Mouse (Mus musculus) neural tube, embryonic 15.5 days (tissue): ENCODE data around the gene Pitpnb. TPM values are rescaled to one million over a fixed set of nuclear protein-coding genes. Genes with fewer than 3 reads are reported as not detected.

Source experiments
- ATAC-seq: fragments of 200-750 bp; cut with Nextera tagmentation; 2 replicates; pipeline ENCODE4 v1.8.0; 2017; ENCODE audit warnings: mild to moderate bottlenecking, moderate TSS enrichment, moderate library complexity; ENCODE audit not compliant: low FRiP score
- H3K27ac ChIP-seq: fragments of 300-500 bp; sonication (generic); replicated peaks from 2 replicates; pipeline ENCODE4 v1.5.1; 2015; ENCODE audit warnings: mild to moderate bottlenecking, inconsistent platforms
- H3K27me3 ChIP-seq: fragments of 300-500 bp; sonication (generic); replicated peaks from 2 replicates; pipeline ENCODE4 v1.6.1; 2015; ENCODE audit warnings: inconsistent platforms
- H3K36me3 ChIP-seq: fragments of 300-500 bp; sonication (generic); 2 replicates; pipeline ENCODE4 v1.6.1; 2015; ENCODE audit warnings: inconsistent platforms
- H3K4me1 ChIP-seq: fragments of 300-500 bp; sonication (generic); 2 replicates; pipeline ENCODE4 v1.6.1; 2015; ENCODE audit warnings: inconsistent platforms
- H3K4me2 ChIP-seq: fragments of 300-500 bp; sonication (generic); 2 replicates; pipeline ENCODE4 v1.6.1; 2015; ENCODE audit warnings: inconsistent platforms, mild to moderate bottlenecking, moderate library complexity
- H3K4me3 ChIP-seq: fragments of 300-500 bp; sonication (generic); replicated peaks from 2 replicates; pipeline ENCODE4 v1.5.1; 2015; ENCODE audit warnings: mild to moderate bottlenecking, inconsistent platforms
- H3K9ac ChIP-seq: fragments of 300-500 bp; sonication (generic); replicated peaks from 2 replicates; pipeline ENCODE4 v1.6.1; 2015; ENCODE audit warnings: mild to moderate bottlenecking, inconsistent platforms
- H3K9me3 ChIP-seq: fragments of 300-500 bp; sonication (generic); replicated peaks from 2 replicates; pipeline ENCODE4 v1.6.1; 2016; ENCODE audit warnings: inconsistent platforms
- WGBS: fragments of 180-500 bp; shearing (Covaris S2); methylation state at CpG from one replicate; pipeline ENCODE4 v1.1.7; 2015; ENCODE audit warnings: mixed read lengths; 5-methylcytosine and 5-hydroxymethylcytosine counted together
- polyA plus RNA-seq: library from polyadenylated mRNA; unstranded; fragments of >200 nt; fragmentation: Nextera tagmentation; extraction: Ambion mirVana; gene quantifications from 2 replicates; pipeline ENCODE4 v1.2.1, GENCODE M21; 2015

The Pitpnb gene
- polyA plus RNA-seq, 1 experiment from 2014 or later: 95.8 TPM

DNA sequence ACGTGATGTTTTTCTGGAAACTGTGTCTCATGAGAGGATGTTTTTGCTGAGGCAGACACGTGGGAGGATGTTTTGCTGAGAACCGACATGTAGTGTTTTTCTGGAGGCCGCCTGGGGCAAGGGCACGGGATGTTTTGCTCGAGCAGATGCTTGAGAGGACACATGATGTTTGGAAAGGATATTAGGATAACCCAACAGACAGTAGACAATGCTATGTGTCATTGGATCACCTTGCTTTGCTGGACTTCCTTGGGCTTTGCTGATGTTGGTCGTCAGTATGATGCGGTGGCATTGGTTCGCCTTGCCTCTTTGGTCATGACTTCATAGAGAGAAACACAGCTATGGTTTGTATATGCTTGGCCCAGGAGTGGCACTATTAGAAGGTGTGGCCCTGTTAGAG, 16.7 kb upstream of the Pitpnb start:
- 91% methylated on average over 9 of the region's 9 CpGs for WGBS
- no peaks in the 10 kb centered on the region for H3K9me3 ChIP-seq
- no peak overlapping the region for H3K4me3 ChIP-seq
- no peak overlapping the region for H3K9ac ChIP-seq
- no peak for ATAC-seq
- H3K27ac ChIP-seq: no peak overlapping the region
- no peaks in the 10 kb centered on the region for H3K36me3 ChIP-seq
- H3K4me1 ChIP-seq: no peaks in the 10 kb centered on the region
- H3K4me2 ChIP-seq: no peak overlapping the region
- no peaks in the 10 kb centered on the region for H3K27me3 ChIP-seq

DNA sequence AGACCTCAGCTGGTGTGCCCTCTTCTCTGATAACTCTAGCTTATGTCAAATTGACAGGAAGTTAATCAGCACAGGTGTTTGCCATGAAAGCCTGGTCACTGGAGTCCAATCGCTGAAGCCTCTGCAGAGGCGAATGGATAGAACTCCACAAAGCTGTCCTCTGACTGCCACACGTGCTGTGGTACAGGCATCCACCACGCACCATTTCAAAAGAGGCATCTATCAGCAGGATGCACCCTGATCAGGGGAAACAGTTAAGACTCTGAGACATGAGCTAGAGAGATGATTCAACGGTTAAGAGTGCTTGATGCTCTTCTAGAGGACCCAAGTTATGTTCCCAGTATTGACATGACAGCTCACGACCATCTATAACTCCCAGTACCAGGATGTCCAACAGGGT, 15.5 kb upstream of the Pitpnb start:
- no peaks in the 10 kb centered on the region for H3K36me3 ChIP-seq
- H3K9me3 ChIP-seq: no peaks in the 10 kb centered on the region
- no peak for ATAC-seq
- H3K27me3 ChIP-seq: no peaks in the 10 kb centered on the region
- H3K27ac ChIP-seq: no peak overlapping the region
- WGBS: 89% methylated on average over 6 of the region's 6 CpGs
- no peak overlapping the region for H3K4me2 ChIP-seq
- H3K9ac ChIP-seq: no peak overlapping the region
- H3K4me3 ChIP-seq: no peak overlapping the region
- no peaks in the 10 kb centered on the region for H3K4me1 ChIP-seq

- H3K9me3 ChIP-seq: no peaks in the 10 kb centered on the region
Measured at GRCm38 (mm10) chr5:111317526-111317925, 13.0 kb upstream of the Pitpnb start.

DNA sequence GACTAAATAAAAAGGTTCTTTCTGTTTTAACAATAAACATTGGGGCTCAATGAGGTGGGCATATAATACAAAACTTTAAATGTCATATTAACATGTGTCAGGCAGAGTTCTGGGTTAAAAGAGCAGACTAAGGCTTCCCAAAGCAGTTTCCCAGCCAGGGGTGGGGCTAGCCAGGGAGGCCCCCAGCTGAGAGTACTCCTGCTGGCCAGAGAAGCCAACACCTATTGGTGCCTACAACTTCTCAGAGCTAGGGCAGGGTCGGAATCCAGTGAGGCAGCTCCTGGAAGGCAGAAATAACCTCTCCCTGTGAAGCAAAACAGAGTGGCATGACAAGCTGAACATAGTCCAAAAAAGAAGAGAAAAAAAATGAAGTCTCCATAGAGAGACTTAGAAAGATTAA, 11.6 kb upstream of the Pitpnb start:
- no peak overlapping the region for H3K27ac ChIP-seq
- no peaks in the 10 kb centered on the region for H3K4me1 ChIP-seq
- H3K4me3 ChIP-seq: no peak overlapping the region
- H3K9me3 ChIP-seq: no peaks in the 10 kb centered on the region
- H3K9ac ChIP-seq: no peak overlapping the region
- ATAC-seq: no peak
- no peak overlapping the region for H3K4me2 ChIP-seq
- no peaks in the 10 kb centered on the region for H3K36me3 ChIP-seq
- no peaks in the 10 kb centered on the region for H3K27me3 ChIP-seq
- WGBS: 63% methylated on average over 1 of the region's 1 CpGs

More at GRCm38 (mm10) chr5:111317526-111317925, 13.0 kb upstream of the Pitpnb start:
- H3K27ac ChIP-seq: no peak overlapping the region
- 85% methylated on average over 3 of the region's 3 CpGs for WGBS
- no peaks in the 10 kb centered on the region for H3K4me1 ChIP-seq
- H3K27me3 ChIP-seq: no peaks in the 10 kb centered on the region
- H3K36me3 ChIP-seq: no peaks in the 10 kb centered on the region
- no peak overlapping the region for H3K4me3 ChIP-seq
- no peak overlapping the region for H3K4me2 ChIP-seq
- ATAC-seq: no peak
- no peak overlapping the region for H3K9ac ChIP-seq

- Histone ChIP-seq H3K9ac (no peak overlapping the region), H3K9me3 (no peaks in the 10 kb centered on the region), H3K4me1 (peaks cover 5% of the 10 kb centered on the region), H3K4me2 (no peak overlapping the region), H3K4me3 (no peak overlapping the region), H3K27me3 (no peaks in the 10 kb centered on the region), H3K27ac (no peak overlapping the region), H3K36me3 (no peaks in the 10 kb centered on the region)
- WGBS: 31% methylated on average over 1 of the region's 1 CpGs
- ATAC-seq: no peak
Measured at GRCm38 (mm10) chr5:111325813-111326212, 4.8 kb upstream of the Pitpnb start.

DNA sequence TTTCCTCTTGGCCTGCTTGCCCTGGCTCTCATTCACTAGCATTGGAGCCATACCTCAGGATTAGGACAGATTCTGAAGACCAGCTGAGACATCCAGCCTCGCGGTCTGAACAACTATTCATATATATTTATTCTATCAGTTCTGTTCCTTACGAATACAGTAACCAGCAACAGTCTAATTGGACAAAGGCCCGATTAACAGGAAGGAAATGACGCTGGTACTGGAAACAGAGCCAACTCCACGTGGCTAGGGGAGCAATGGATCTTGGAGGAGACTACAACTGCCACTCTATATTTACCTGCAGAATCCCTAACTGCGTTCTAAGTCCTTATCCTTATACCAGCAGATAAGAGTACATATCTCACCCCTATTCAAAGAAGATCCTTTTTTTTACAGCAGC, 3.1 kb upstream of the Pitpnb start:
- no peak for ATAC-seq
- Histone ChIP-seq H3K9ac (no peak overlapping the region), H3K9me3 (no peaks in the 10 kb centered on the region), H3K36me3 (no peaks in the 10 kb centered on the region), H3K4me1 (peaks cover 19% of the 10 kb centered on the region), H3K27ac (no peak overlapping the region), H3K4me3 (no peak overlapping the region), H3K4me2 (no peak overlapping the region), H3K27me3 (no peaks in the 10 kb centered on the region)
- WGBS: 87% methylated on average over 7 of the region's 7 CpGs

DNA sequence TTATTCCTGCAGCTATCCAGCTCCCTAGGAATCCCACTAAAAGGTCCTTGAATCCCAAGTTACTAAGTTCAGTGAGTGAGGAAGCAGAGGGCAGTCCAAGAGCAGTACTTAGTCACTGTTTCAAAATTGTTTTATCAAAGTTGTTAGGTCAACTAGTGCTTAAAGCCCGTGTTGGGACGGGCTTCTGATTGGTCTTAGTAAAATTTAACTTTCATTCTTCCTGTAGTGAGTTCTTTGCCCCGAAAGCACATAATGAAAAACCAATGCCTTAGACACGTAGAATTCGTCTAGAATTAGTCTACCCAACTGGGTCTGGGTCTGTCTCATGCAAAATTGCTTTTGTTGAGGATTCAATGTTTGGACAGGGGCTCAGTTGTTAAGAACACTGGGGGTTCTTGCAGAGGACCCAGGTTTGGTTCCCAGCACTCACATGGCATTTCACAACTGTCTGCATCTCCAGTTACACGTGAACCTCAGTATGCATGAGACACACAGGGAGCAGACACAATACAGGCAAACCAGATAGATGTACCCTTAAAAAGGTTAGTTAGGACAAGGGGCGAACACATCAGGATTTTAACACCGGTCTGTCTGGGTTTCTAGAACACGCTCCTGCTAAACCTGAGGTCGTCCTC, 664 bp upstream of the Pitpnb start:
- peak overlapping the region; percentile 96 for H3K4me3 ChIP-seq
- H3K4me2 ChIP-seq: peak overlapping the region; percentile 61
- peak overlapping the region; percentile 85 for H3K27ac ChIP-seq
- peak overlapping the region; percentile 56 for H3K9ac ChIP-seq
- WGBS: 25% methylated on average over 10 of the region's 10 CpGs
- peaks cover 23% of the 10 kb centered on the region for H3K4me1 ChIP-seq
- peaks cover 4% of the 10 kb centered on the region; the same call in 1 of the 2 replicates for H3K36me3 ChIP-seq
- peak; percentile 35 for ATAC-seq
- no peaks in the 10 kb centered on the region for H3K9me3 ChIP-seq
- no peaks in the 10 kb centered on the region for H3K27me3 ChIP-seq

DNA sequence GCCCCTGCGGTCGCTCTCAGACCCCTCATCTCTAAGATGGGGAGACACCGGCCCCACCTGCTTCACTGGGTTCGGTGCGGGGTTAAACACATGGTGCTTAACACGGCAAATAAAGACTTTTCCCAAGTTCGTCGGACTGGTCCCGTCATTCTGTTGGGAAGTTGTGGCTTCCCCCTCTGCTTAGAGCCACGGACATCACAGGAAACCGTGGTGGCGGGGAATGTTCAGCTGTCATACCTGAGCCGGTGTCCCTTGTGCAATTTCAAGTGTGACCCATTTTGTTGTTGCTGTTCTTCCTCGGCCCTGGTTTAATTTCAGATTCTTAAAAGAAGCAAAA, 504 bp downstream of the Pitpnb start:
- Histone ChIP-seq H3K27ac (peak overlapping the region; percentile 93), H3K4me1 (peaks cover 26% of the 10 kb centered on the region), H3K27me3 (no peaks in the 10 kb centered on the region), H3K4me2 (peak overlapping the region; percentile 72), H3K36me3 (peaks cover 4% of the 10 kb centered on the region; the same call in 1 of the 2 replicates), H3K4me3 (peak overlapping the region; percentile 96), H3K9ac (peak overlapping the region; percentile 97), H3K9me3 (no peaks in the 10 kb centered on the region)
- WGBS: 1% methylated on average over 14 of the region's 14 CpGs
- peak; percentile 56; the same call in 1 of the 2 replicates for ATAC-seq

DNA sequence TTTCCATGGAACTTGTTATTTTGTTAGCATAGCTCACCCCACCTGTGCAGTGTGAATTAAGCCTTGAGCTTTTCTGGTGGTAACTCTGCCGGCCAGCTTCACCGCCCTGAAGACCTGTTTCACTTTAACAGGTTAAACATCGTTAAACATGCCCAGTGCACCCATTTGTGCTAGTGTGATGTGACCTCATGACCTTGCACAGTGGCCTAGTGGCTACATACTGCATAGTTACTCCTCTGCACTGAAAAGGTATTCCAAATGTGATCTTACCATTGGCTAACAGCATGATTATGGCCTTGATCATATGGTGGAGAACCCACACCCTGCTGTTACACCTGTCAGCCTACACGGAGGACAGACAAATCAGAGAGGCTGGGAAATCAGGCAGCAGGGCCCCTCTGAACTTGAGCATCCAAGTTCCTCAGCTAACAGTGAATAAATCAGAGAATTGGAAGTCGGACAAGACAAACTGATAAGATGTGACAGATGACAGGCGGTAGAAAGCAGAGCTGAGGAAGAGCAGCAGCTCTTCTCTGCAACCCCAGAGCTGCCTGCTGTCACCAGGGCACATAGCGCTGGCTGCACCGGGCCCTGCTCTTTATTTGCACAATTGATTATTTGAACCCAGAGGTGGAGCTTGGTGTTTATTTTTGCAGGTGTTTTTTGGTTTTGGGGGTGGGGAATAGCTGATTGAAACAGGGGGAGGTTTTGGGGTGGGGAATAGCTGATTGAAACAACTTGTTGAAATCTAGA, 5.6 kb downstream of the Pitpnb start:
- ATAC-seq: no peak
- Histone ChIP-seq H3K4me2 (no peak overlapping the region), H3K4me1 (peaks cover 20% of the 10 kb centered on the region), H3K27me3 (no peaks in the 10 kb centered on the region), H3K36me3 (peaks cover 32% of the 10 kb centered on the region), H3K27ac (no peak overlapping the region), H3K9ac (no peak overlapping the region), H3K9me3 (no peaks in the 10 kb centered on the region), H3K4me3 (no peak overlapping the region)
- 93% methylated on average over 8 of the region's 8 CpGs for WGBS

DNA sequence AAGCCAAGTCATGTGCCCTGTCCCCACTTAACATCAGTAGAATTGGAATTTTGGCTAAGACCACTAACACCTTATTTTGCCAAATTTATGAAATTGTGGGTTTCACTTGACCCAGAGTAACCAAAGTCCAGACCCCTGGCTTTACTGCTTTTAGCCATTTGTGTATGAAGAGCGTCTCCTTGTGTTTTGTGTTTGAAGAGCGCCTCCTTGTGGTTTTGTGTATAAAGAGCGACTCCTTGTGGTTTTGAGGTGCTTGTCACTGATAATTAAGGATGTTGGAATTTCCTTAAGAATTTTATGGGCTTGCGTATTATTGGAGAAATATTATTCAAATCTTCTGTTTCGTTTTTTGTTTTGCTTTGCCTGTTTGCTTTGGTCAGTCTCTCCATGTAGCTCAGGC, 11.0 kb downstream of the Pitpnb start:
- H3K4me2 ChIP-seq: no peak overlapping the region
- H3K9me3 ChIP-seq: no peaks in the 10 kb centered on the region
- WGBS: 53% methylated on average over 5 of the region's 5 CpGs
- no peak overlapping the region for H3K27ac ChIP-seq
- H3K4me3 ChIP-seq: no peak overlapping the region
- no peak for ATAC-seq
- no peak overlapping the region for H3K9ac ChIP-seq
- H3K27me3 ChIP-seq: no peaks in the 10 kb centered on the region
- H3K36me3 ChIP-seq: peaks cover 62% of the 10 kb centered on the region
- H3K4me1 ChIP-seq: no peaks in the 10 kb centered on the region

GRCm38 (mm10) chr5:111344721-111345400, 14.3 kb downstream of the Pitpnb start:
- no peaks in the 10 kb centered on the region for H3K4me1 ChIP-seq
- no peak overlapping the region for H3K9ac ChIP-seq
- H3K36me3 ChIP-seq: peaks cover 78% of the 10 kb centered on the region
- no peaks in the 10 kb centered on the region for H3K9me3 ChIP-seq
- no peaks in the 10 kb centered on the region for H3K27me3 ChIP-seq
- no peak overlapping the region for H3K27ac ChIP-seq
- no peak for ATAC-seq
- no peak overlapping the region for H3K4me2 ChIP-seq
- WGBS: 78% methylated on average over 2 of the region's 2 CpGs
- no peak overlapping the region for H3K4me3 ChIP-seq
